Mouse (Mus musculus) neural tube, embryonic 15.5 days (tissue): ENCODE data around the gene Prpf40b. TPM values are rescaled to one million over a fixed set of nuclear protein-coding genes. Genes with fewer than 3 reads are reported as not detected.

Source experiments
- ATAC-seq: fragments of 200-750 bp; cut with Nextera tagmentation; 2 replicates; pipeline ENCODE4 v1.8.0; 2017; ENCODE audit warnings: mild to moderate bottlenecking, moderate TSS enrichment, moderate library complexity; ENCODE audit not compliant: low FRiP score
- H3K27ac ChIP-seq: fragments of 300-500 bp; sonication (generic); replicated peaks from 2 replicates; pipeline ENCODE4 v1.5.1; 2015; ENCODE audit warnings: mild to moderate bottlenecking, inconsistent platforms
- H3K27me3 ChIP-seq: fragments of 300-500 bp; sonication (generic); replicated peaks from 2 replicates; pipeline ENCODE4 v1.6.1; 2015; ENCODE audit warnings: inconsistent platforms
- H3K36me3 ChIP-seq: fragments of 300-500 bp; sonication (generic); 2 replicates; pipeline ENCODE4 v1.6.1; 2015; ENCODE audit warnings: inconsistent platforms
- H3K4me1 ChIP-seq: fragments of 300-500 bp; sonication (generic); 2 replicates; pipeline ENCODE4 v1.6.1; 2015; ENCODE audit warnings: inconsistent platforms
- H3K4me2 ChIP-seq: fragments of 300-500 bp; sonication (generic); 2 replicates; pipeline ENCODE4 v1.6.1; 2015; ENCODE audit warnings: inconsistent platforms, mild to moderate bottlenecking, moderate library complexity
- H3K4me3 ChIP-seq: fragments of 300-500 bp; sonication (generic); replicated peaks from 2 replicates; pipeline ENCODE4 v1.5.1; 2015; ENCODE audit warnings: mild to moderate bottlenecking, inconsistent platforms
- H3K9ac ChIP-seq: fragments of 300-500 bp; sonication (generic); replicated peaks from 2 replicates; pipeline ENCODE4 v1.6.1; 2015; ENCODE audit warnings: mild to moderate bottlenecking, inconsistent platforms
- H3K9me3 ChIP-seq: fragments of 300-500 bp; sonication (generic); replicated peaks from 2 replicates; pipeline ENCODE4 v1.6.1; 2016; ENCODE audit warnings: inconsistent platforms
- WGBS: fragments of 180-500 bp; shearing (Covaris S2); methylation state at CpG from one replicate; pipeline ENCODE4 v1.1.7; 2015; ENCODE audit warnings: mixed read lengths; 5-methylcytosine and 5-hydroxymethylcytosine counted together
- polyA plus RNA-seq: library from polyadenylated mRNA; unstranded; fragments of >200 nt; fragmentation: Nextera tagmentation; extraction: Ambion mirVana; gene quantifications from 2 replicates; pipeline ENCODE4 v1.2.1, GENCODE M21; 2015

Gene Prpf40b
- polyA plus RNA-seq, 1 experiment from 2014 or later = 111 TPM

DNA sequence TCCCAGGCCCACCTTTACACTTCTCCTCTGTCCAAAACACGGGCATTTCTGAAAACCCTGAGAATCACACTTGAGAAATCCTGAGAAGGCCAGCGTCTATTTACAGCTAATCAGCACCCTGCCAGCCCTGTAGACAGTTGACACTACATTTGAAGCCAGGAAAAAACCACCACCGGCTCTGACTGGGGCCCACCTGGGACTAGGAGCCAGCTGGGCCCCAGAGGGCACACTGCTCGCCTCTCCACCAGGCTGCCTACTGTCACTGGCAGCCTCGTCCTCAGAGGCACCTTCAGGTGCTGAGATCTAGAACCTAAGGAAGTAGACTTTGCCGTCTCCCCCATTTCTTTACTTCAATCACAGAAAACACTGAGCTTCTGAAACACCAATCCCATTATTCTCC lies 60.8 kb downstream of the Prpf40b start:
- no peak overlapping the region for H3K9ac ChIP-seq
- no peaks in the 10 kb centered on the region for H3K27me3 ChIP-seq
- no peak overlapping the region for H3K27ac ChIP-seq
- H3K9me3 ChIP-seq = no peaks in the 10 kb centered on the region
- no peak for ATAC-seq
- H3K4me1 ChIP-seq = 0 out of 2 replicates have a peak, but pooled peaks cover 13% of the 10 kb centered on the region
- no peaks in the 10 kb centered on the region for H3K36me3 ChIP-seq
- WGBS = 77% methylated on average over 6 of the region's 6 CpGs
- no peak overlapping the region for H3K4me3 ChIP-seq
- H3K4me2 ChIP-seq = no peak overlapping the region

DNA sequence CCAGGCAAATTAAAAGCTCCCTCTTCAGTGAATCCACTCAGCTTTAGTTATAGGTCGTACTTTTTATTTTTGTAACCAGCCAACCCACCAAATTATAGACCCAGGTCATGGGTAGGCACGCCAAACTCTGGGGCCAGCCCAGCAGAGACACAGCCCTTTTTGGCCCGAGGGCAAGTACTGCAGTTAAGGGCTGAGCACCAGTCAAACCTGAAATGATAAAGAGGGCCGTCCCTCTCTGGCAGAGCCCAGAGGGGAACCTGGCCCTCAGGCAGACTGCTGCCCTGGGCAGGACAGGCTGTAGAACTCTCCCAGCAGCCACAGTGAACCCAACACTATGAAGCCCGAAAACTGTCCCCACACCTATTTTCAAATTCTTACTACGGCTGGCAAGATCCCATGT lies 61.6 kb downstream of the Prpf40b start:
- H3K9ac ChIP-seq = no peak overlapping the region
- ATAC-seq = no peak
- H3K27ac ChIP-seq = no peak overlapping the region
- 0 out of 2 replicates have a peak, but pooled peaks cover 13% of the 10 kb centered on the region for H3K4me1 ChIP-seq
- no peak overlapping the region for H3K4me2 ChIP-seq
- no peaks in the 10 kb centered on the region for H3K36me3 ChIP-seq
- no peaks in the 10 kb centered on the region for H3K27me3 ChIP-seq
- 80% methylated on average over 6 of the region's 6 CpGs for WGBS
- no peak overlapping the region for H3K4me3 ChIP-seq
- H3K9me3 ChIP-seq = no peaks in the 10 kb centered on the region

DNA sequence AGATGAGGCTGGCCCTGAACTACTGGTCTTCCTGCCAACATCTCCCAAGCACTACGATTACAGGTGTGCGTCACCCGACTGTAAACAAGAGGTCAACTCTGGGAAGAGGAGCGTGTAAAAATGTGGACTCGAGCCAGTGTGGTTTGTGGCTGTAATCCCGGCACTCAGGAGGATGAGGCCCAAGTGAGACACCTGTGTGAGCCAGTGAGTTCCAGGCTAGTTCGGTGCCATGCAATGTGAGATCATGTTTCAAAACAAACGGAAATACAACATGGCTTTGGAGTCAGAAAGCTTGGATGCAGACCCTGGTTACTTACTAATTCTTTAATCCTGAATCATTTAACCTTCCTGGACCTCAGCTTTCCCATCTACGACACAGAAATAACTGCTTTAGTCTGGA lies 64.1 kb downstream of the Prpf40b start:
- H3K4me3 ChIP-seq = no peak overlapping the region
- H3K27ac ChIP-seq = no peak overlapping the region
- no peak overlapping the region for H3K9ac ChIP-seq
- no peaks in the 10 kb centered on the region for H3K9me3 ChIP-seq
- 92% methylated on average over 9 of the region's 9 CpGs for WGBS
- ATAC-seq = no peak
- no peaks in the 10 kb centered on the region for H3K27me3 ChIP-seq
- H3K4me1 ChIP-seq = 0 out of 2 replicates have a peak, but pooled peaks cover 13% of the 10 kb centered on the region
- no peak overlapping the region for H3K4me2 ChIP-seq
- no peaks in the 10 kb centered on the region for H3K36me3 ChIP-seq

GRCm38 (mm10) chr15:99364022-99364530 lies 69.2 kb downstream of the Prpf40b start:
- H3K36me3 ChIP-seq = no peaks in the 10 kb centered on the region
- H3K9me3 ChIP-seq = no peaks in the 10 kb centered on the region
- H3K4me1 ChIP-seq = peaks cover 14% of the 10 kb centered on the region
- H3K27ac ChIP-seq = no peak overlapping the region
- no peak overlapping the region for H3K4me3 ChIP-seq
- H3K4me2 ChIP-seq = no peak overlapping the region
- ATAC-seq = no peak
- H3K27me3 ChIP-seq = no peaks in the 10 kb centered on the region
- WGBS = 77% methylated on average over 7 of the region's 7 CpGs
- H3K9ac ChIP-seq = no peak overlapping the region

GRCm38 (mm10) chr15:99364921-99365320 lies 70.0 kb downstream of the Prpf40b start:
- H3K27ac ChIP-seq = no peak overlapping the region
- 83% methylated on average over 8 of the region's 8 CpGs for WGBS
- H3K4me3 ChIP-seq = no peak overlapping the region
- ATAC-seq = no peak
- no peaks in the 10 kb centered on the region for H3K36me3 ChIP-seq
- no peak overlapping the region for H3K9ac ChIP-seq
- no peaks in the 10 kb centered on the region for H3K9me3 ChIP-seq
- H3K27me3 ChIP-seq = no peaks in the 10 kb centered on the region
- no peak overlapping the region for H3K4me2 ChIP-seq
- H3K4me1 ChIP-seq = peaks cover 19% of the 10 kb centered on the region

Other genes starting within 250 kb of the Prpf40b start
- 185 and 209 TPM in 2 replicates for gene Prph, start 239.9 kb upstream of the Prpf40b start, polyA plus RNA-seq
- gene Troap, start 220.5 kb upstream of the Prpf40b start, polyA plus RNA-seq = 4.6 and 10.3 TPM in 2 replicates
- gene C1ql4, start 207.3 kb upstream of the Prpf40b start, polyA plus RNA-seq = 2.4 and 3.6 TPM in 2 replicates
- gene Dnajc22, start 201.9 kb upstream of the Prpf40b start, polyA plus RNA-seq = 0.47 and 2.3 TPM in 2 replicates
- 28.9 and 35.4 TPM in 2 replicates for gene Spats2, start 169.2 kb upstream of the Prpf40b start, polyA plus RNA-seq
- gene Kcnh3, start 70.2 kb upstream of the Prpf40b start, polyA plus RNA-seq = 0.46 and 1.6 TPM in 2 replicates
- gene Mcrs1, start 43.1 kb upstream of the Prpf40b start, polyA plus RNA-seq = 185 and 190 TPM in 2 replicates
- 0.73 and 0.97 TPM in 2 replicates for gene Fam186b, start 801 bp downstream of the Prpf40b start, polyA plus RNA-seq
- 7.9 and 11.9 TPM in 2 replicates for gene Fmnl3, start 75.4 kb downstream of the Prpf40b start, polyA plus RNA-seq
- gene Tmbim6, start 97.8 kb downstream of the Prpf40b start, polyA plus RNA-seq = 289 and 350 TPM in 2 replicates
- 12.4 and 13.0 TPM in 2 replicates for gene Nckap5l, start 162.7 kb downstream of the Prpf40b start, polyA plus RNA-seq
- gene Bcdin3d, start 179.6 kb downstream of the Prpf40b start, polyA plus RNA-seq = 17.0 and 19.0 TPM in 2 replicates
- gene Faim2, start 233.1 kb downstream of the Prpf40b start, polyA plus RNA-seq = 50.7 and 57.5 TPM in 2 replicates